Mouse (Mus musculus): Measurements from ENCODE around the gene Ypel4.

DNA sequence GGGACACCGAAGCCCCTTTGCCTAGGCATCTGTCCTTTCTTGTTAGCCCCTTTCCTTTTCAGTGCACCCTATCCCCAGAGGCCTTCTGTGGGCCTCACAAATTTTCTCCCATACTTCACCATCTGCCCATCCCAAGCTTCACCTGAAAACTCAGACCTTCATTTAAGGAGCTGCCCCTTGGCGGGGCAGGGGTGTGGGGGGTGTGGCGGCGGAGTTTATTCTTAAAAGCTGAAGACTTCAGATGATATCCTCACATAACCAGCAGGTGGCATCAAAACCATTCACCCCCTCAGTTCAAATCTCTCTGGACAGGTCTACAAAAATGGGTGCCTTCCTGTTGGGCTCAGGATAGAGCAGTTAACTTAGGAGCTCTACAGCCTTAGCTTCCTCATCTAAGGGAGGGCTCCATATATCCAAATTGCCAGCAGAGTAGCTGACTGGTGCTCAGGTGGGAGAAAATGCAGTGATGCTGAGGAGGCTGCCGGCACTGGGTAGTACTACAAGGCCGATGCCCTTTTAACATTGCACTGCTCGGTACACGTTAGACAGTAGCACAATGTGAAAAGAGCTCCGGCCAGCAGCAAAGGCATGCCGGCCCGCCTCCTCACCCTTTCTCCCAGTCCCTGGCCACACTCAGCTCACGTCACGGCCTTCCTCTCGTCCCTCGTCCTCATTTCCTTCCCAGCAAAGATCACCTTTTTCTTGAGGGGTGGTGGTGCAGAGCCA, 6.9 kb downstream of the Ypel4 start:
- TF ChIP-seq POLR2A (IDR thresholded peaks at IDR 0.05; ENCODE audit: borderline replicate concordance, low read depth, low read length) (no peak), CTCF (IDR thresholded peaks at IDR 0.05; ENCODE audit: low read depth, low read length) (no peak)

Measured in bone marrow macrophage, adult 2 months (primary cell).